Mouse (Mus musculus) liver, embryonic 16.5 days (tissue): ENCODE results near the gene Abca12. TPM values are rescaled to one million over a fixed set of nuclear protein-coding genes. Genes with fewer than 3 reads are reported as not detected.

Experiments
- polyA plus RNA-seq: library from polyadenylated mRNA; unstranded; fragments of >200 nt; fragmentation: Nextera tagmentation; extraction: Ambion mirVana; gene quantifications from 2 replicates; pipeline ENCODE4 v1.2.1, GENCODE M21; 2015

Abca12 gene
- polyA plus RNA-seq, 1 experiment from 2014 or later = not detected

Other genes starting within 250 kb of the Abca12 start
- gene Atic, start 142.2 kb upstream of the Abca12 start, polyA plus RNA-seq = 23.2 and 27.5 TPM in 2 replicates
- gene Fn1, start 238.3 kb upstream of the Abca12 start, polyA plus RNA-seq = 157 and 184 TPM in 2 replicates